Mouse (Mus musculus) ES-Bruce4 (cell line): Measurements from ENCODE around the gene Disp1. TPM values are rescaled to one million over a fixed set of nuclear protein-coding genes. Genes with fewer than 3 reads are reported as not detected.

Experiments
- H3K27ac ChIP-seq: 2 replicates; pipeline ENCODE4 v1.5.1; 2012; ENCODE audit warnings: low read length, inconsistent platforms; ENCODE audit not compliant: insufficient read depth
- H3K27me3 ChIP-seq: 2 replicates; pipeline ENCODE4 v1.6.1; 2012; ENCODE audit warnings: mild to moderate bottlenecking, low read length, inconsistent platforms; ENCODE audit not compliant: control insufficient read depth, poor library complexity, insufficient read depth, severe bottlenecking
- H3K36me3 ChIP-seq: 2 replicates; pipeline ENCODE4 v1.6.1; 2012; ENCODE audit warnings: inconsistent platforms, mild to moderate bottlenecking, low read length, moderate library complexity; ENCODE audit not compliant: control insufficient read depth, poor library complexity, insufficient read depth, severe bottlenecking
- H3K4me1 ChIP-seq: one replicate; pipeline ENCODE4 v1.8.1; 2011; ENCODE audit warnings: low read length; ENCODE audit not compliant: control insufficient read depth, insufficient read depth
- H3K4me3 ChIP-seq: 2 replicates; pipeline ENCODE4 v1.5.1; 2011; ENCODE audit warnings: low read depth, mild to moderate bottlenecking, low read length
- H3K9ac ChIP-seq: 2 replicates; pipeline ENCODE4 v1.6.1; 2012; ENCODE audit warnings: low read depth, mild to moderate bottlenecking, inconsistent platforms; ENCODE audit not compliant: poor library complexity, severe bottlenecking
- H3K9me3 ChIP-seq: replicated peaks from 2 replicates; pipeline ENCODE4 v1.6.1; 2012; ENCODE audit warnings: mild to moderate bottlenecking, low read length, inconsistent platforms; ENCODE audit not compliant: control insufficient read depth, poor library complexity, insufficient read depth, severe bottlenecking
- CTCF ChIP-seq: IDR thresholded peaks from one replicate; pipeline ENCODE4 v1.8.1; 2011; ENCODE audit warnings: low read depth, low read length
- EP300 ChIP-seq: IDR thresholded peaks from 2 replicates; pipeline ENCODE4 v1.6.1; 2011; ENCODE audit warnings: low read depth, low read length; ENCODE audit not compliant: insufficient read depth
- POLR2A ChIP-seq: IDR thresholded peaks from one replicate; pipeline ENCODE4 v1.8.1; 2011; ENCODE audit warnings: low read length; ENCODE audit not compliant: insufficient read depth
- polyA plus RNA-seq: library from polyadenylated mRNA; stranded (reverse); fragments of >200 nt; gene quantifications from 2 replicates; pipeline ENCODE4 v1.2.4, GENCODE M21; 2011; ENCODE audit warnings: low read depth; ENCODE audit not compliant: missing spikeins, insufficient read depth, insufficient read length

Gene Disp1
- polyA plus RNA-seq, 1 experiment: 9.5 TPM

- Histone ChIP-seq H3K9me3 (no peaks in the 10 kb centered on the region), H3K27ac (no peak overlapping the region), H3K27me3 (no peaks in the 10 kb centered on the region), H3K4me3 (no peak overlapping the region), H3K9ac (no peak overlapping the region), H3K36me3 (no peaks in the 10 kb centered on the region), H3K4me1 (no peaks in the 10 kb centered on the region)
- TF ChIP-seq EP300 (no peak), POLR2A (no peak), CTCF (no peak)
Observed at GRCm38 (mm10) chr1:183047913-183048523, 173.3 kb downstream of the Disp1 start.

DNA sequence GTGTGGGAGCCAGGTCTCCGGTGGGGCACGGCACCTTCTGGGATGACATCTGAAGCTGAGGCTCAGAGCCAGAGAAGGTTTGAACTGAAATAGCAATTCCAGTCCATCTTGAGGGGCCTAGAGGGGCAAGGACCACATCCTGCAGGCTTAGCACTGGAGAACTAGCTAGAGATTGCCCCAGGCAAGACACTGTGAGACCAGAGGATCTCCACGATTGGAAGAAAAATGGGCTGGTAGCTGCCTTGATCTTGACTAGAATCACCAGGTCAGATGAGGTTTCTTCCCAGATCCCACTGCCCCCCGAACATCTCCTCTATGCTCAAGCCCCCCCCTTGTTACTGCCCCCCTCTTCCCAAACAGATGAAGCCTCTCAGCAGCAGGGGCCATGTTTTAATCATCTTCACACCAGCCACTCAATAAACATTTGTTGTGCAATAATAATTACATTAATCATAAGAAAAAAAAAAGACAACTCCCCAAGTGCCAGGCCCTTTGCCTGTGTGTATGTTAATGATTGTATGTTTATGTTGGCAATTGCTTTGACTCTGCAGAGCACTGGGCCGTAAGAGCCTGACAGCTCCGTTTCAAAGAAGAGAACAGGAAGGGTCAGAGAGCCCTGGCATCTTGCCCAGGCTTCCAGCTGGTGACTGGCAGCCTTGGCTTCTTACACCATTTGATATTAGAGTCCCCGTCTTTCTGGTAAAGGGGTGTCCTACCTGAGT lies 174.0 kb downstream of the Disp1 start:
- Histone ChIP-seq H3K27ac (no peak overlapping the region), H3K9ac (no peak overlapping the region), H3K36me3 (no peaks in the 10 kb centered on the region), H3K4me3 (no peak overlapping the region), H3K27me3 (no peaks in the 10 kb centered on the region), H3K9me3 (no peaks in the 10 kb centered on the region), H3K4me1 (no peaks in the 10 kb centered on the region)
- TF ChIP-seq EP300 (no peak), POLR2A (no peak), CTCF (no peak)

DNA sequence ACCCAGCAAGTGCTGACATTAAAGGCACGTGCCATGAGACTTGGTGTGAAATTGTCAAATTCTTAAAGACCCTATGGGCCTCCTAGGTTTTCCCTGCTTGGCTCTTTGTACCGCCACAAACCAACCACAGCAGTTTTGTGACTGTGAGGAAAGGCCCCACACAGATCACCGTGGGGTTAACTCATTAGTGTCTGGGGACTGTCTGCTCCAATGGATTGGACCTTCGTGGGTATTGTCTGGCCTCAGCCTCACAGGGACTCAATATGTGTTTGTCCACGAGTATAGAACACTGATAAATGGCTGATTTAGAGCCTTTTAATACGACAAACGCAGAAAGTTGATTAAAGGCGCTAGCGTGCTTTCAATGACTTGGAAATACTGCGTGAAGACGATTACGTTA lies 175.2 kb downstream of the Disp1 start:
- Histone ChIP-seq H3K36me3 (no peaks in the 10 kb centered on the region), H3K4me1 (no peaks in the 10 kb centered on the region), H3K9me3 (no peaks in the 10 kb centered on the region), H3K9ac (no peak overlapping the region), H3K27me3 (no peaks in the 10 kb centered on the region), H3K27ac (no peak overlapping the region), H3K4me3 (no peak overlapping the region)
- TF ChIP-seq EP300 (no peak), CTCF (no peak), POLR2A (no peak)

DNA sequence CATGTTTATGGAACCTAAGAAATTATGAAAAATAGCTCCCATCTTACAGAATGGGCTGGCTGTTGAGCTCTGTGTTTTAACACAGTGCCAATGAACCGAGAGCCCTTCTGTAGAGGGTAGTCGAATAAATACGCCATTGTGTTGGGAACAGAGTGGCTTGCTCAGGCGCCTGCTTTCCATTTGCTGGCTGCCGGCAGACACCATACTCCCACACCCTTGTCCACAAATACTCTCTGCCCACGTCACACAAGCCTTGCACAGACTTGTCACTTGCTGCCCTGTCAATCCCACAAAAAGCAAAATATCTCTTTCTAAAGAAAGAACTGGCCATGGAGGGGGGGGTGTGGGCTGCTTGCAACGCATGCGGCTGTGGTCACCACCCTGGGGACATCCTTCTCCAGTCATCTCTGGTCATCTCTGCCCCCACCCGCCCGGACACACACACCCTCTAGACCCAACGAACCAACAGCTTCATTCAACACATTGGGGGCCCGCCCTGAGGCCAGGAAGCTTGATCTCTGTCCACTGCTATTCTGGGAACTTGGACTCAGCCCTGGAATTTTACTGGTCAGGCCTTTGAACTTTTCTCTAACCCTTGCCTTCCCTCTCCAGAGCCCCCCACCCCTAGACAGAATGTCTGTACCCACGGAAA lies 178.0 kb downstream of the Disp1 start:
- H3K27ac ChIP-seq: no peak overlapping the region
- no peaks in the 10 kb centered on the region for H3K36me3 ChIP-seq
- H3K27me3 ChIP-seq: no peaks in the 10 kb centered on the region
- H3K4me3 ChIP-seq: no peak overlapping the region
- H3K9ac ChIP-seq: no peak overlapping the region
- TF ChIP-seq EP300: no peak
- TF ChIP-seq POLR2A: no peak
- no peak for TF ChIP-seq CTCF
- H3K9me3 ChIP-seq: no peaks in the 10 kb centered on the region
- H3K4me1 ChIP-seq: no peaks in the 10 kb centered on the region

GRCm38 (mm10) chr1:183041703-183042102 lies 179.6 kb downstream of the Disp1 start:
- Histone ChIP-seq H3K9me3 (no peaks in the 10 kb centered on the region), H3K4me1 (no peaks in the 10 kb centered on the region), H3K9ac (no peak overlapping the region), H3K36me3 (no peaks in the 10 kb centered on the region), H3K27ac (no peak overlapping the region), H3K4me3 (no peak overlapping the region), H3K27me3 (no peaks in the 10 kb centered on the region)
- TF ChIP-seq EP300 (no peak), CTCF (no peak), POLR2A (no peak)

GRCm38 (mm10) chr1:183040847-183041382 lies 180.4 kb downstream of the Disp1 start:
- Histone ChIP-seq H3K27me3 (no peaks in the 10 kb centered on the region), H3K4me1 (no peaks in the 10 kb centered on the region), H3K4me3 (no peak overlapping the region), H3K27ac (no peak overlapping the region), H3K9me3 (no peaks in the 10 kb centered on the region), H3K36me3 (no peaks in the 10 kb centered on the region), H3K9ac (no peak overlapping the region)
- TF ChIP-seq EP300: no peak
- TF ChIP-seq POLR2A: no peak
